Mouse (Mus musculus) brown adipose tissue, adult 24 weeks (tissue): ENCODE measurements around the gene Eif3f. TPM values are rescaled to one million over a fixed set of nuclear protein-coding genes. Genes with fewer than 3 reads are reported as not detected.

Experiments used
- H3K27ac ChIP-seq: fragments of 200-500 bp; replicated peaks from 2 replicates; pipeline ENCODE4 v1.5.1; 2012; ENCODE audit warnings: low read depth, mild to moderate bottlenecking, low read length
- H3K4me1 ChIP-seq: fragments of 200-500 bp; 2 replicates; pipeline ENCODE4 v1.6.1; 2012; ENCODE audit warnings: low read length, mixed read lengths; ENCODE audit not compliant: control insufficient read depth, insufficient read depth, insufficient read length
- H3K4me3 ChIP-seq: fragments of 200-500 bp; 2 replicates; pipeline ENCODE4 v1.5.1; 2012; ENCODE audit warnings: low read depth, mild to moderate bottlenecking, low read length, moderate library complexity; ENCODE audit not compliant: insufficient read depth
- polyA plus RNA-seq: library from polyadenylated mRNA; stranded (reverse); fragments of >200 nt; gene quantifications from 2 replicates; pipeline ENCODE4 v1.2.4, GENCODE M21; 2012; ENCODE audit not compliant: missing spikeins, insufficient read depth, insufficient read length

Gene Eif3f
- polyA plus RNA-seq, 1 experiment, result 62.9 TPM

- H3K4me1 ChIP-seq, result peaks cover 4% of the 10 kb centered on the region; the same call in 1 of the 2 replicates
- H3K27ac ChIP-seq, result no peak within 1 kb of the TSS
Observed at GRCm38 (mm10) chr7:108950312-108950761, 16.1 kb downstream of the Eif3f start, which contains the start of gene Tub. Gene Tub, plus strand, starts transcription at chr7:108950338.

GRCm38 (mm10) chr7:108950762-108951331 lies 16.6 kb downstream of the Eif3f start:
- peak overlapping the region; percentile 35 for H3K4me3 ChIP-seq
- H3K27ac ChIP-seq, result no peak overlapping the region
- H3K4me1 ChIP-seq, result peaks cover 4% of the 10 kb centered on the region; the same call in 1 of the 2 replicates

More at GRCm38 (mm10) chr7:108950312-108950761, 16.1 kb downstream of the Eif3f start, which contains the start of gene Tub:
- peak within 1 kb of the TSS; percentile 35 for H3K4me3 ChIP-seq

GRCm38 (mm10) chr7:108952801-108953200 lies 18.6 kb downstream of the Eif3f start:
- peaks cover 4% of the 10 kb centered on the region; the same call in 1 of the 2 replicates for H3K4me1 ChIP-seq
- no peak overlapping the region for H3K27ac ChIP-seq
- H3K4me3 ChIP-seq, result no peak overlapping the region

DNA sequence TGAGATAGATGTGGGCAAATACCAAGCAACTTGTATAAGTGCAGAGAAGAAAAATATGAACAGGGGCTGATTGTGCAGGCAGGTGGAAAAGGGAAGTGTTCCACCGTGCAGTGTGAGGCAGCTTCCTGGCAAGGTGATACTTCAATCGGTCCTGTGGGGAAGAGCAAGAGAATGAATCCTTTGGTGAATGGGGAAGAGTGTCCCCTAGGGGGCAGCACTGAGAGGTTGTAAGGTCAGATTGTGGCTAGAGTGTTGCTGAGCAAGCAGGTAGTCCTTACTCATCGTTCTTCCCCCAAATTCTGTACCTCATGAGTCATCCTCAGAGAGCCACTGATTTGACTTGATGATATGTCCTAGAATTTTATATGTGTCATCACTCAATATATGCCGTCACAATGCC lies 20.0 kb downstream of the Eif3f start:
- Histone ChIP-seq H3K27ac (no peak overlapping the region), H3K4me1 (peaks cover 4% of the 10 kb centered on the region; the same call in 1 of the 2 replicates), H3K4me3 (no peak overlapping the region)

GRCm38 (mm10) chr7:108957734-108958133 lies 23.5 kb downstream of the Eif3f start:
- H3K27ac ChIP-seq, result no peak overlapping the region
- no peak overlapping the region for H3K4me3 ChIP-seq
- H3K4me1 ChIP-seq, result no peaks in the 10 kb centered on the region

GRCm38 (mm10) chr7:108965968-108966367 lies 31.8 kb downstream of the Eif3f start:
- H3K27ac ChIP-seq, result no peak overlapping the region
- H3K4me1 ChIP-seq, result no peaks in the 10 kb centered on the region; the same call in 1 of the 2 replicates
- H3K4me3 ChIP-seq, result no peak overlapping the region

DNA sequence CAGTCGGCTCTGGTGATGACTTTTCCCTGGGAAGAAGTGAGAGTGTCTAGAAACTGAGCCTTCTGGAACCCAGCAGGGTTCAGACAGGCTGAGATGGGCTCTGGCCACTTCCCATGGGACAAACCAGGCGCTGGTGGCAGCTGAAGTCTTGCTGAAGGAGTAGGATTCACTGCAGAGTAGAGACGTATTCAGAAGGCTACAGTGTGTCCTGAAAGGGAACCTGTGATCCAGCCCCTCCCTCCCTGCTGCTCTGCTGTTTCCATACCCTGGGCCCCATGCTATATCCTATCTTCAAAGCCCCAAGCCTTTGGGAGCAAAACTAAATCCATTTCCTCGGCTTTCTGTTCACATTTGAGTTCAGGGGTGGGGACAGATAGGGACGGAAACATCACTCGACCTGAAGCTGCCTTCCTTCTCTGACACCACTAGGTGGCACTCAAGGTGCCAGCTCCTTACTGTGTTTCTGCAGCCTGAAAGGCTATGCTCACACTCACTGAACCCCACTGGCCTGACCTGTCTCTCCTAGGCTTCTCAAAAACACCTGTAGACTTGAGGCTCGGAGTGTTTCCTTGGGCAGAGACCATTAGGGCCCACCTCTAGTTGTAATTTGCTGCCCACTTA lies 32.6 kb downstream of the Eif3f start:
- no peak overlapping the region for H3K4me3 ChIP-seq
- no peak overlapping the region for H3K27ac ChIP-seq
- no peaks in the 10 kb centered on the region; the same call in 1 of the 2 replicates for H3K4me1 ChIP-seq

GRCm38 (mm10) chr7:108968201-108968600 lies 34.0 kb downstream of the Eif3f start:
- no peak overlapping the region for H3K4me3 ChIP-seq
- no peaks in the 10 kb centered on the region; the same call in 1 of the 2 replicates for H3K4me1 ChIP-seq
- no peak overlapping the region for H3K27ac ChIP-seq

DNA sequence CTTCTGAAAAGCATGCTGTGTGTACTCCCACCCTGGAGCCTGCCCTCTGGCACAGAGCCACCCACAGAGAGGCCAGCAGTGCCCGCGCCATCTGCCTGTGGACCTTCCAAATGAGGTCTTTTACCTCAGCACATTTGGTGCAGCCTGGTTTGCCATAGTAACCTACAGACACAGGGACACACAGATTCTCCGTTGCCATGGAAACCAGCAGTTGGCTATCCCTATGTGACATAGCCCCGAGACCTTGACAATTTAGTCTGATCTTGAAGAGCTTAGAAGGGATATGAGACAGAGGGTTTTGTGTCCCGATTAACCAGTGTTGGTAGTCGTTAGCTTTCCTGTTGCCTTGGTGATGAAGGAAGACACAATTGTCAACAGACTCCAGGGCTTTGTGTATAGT lies 38.1 kb downstream of the Eif3f start:
- no peaks in the 10 kb centered on the region for H3K4me1 ChIP-seq
- H3K4me3 ChIP-seq, result no peak overlapping the region
- H3K27ac ChIP-seq, result no peak overlapping the region

- no peaks in the 10 kb centered on the region for H3K4me1 ChIP-seq
- H3K4me3 ChIP-seq, result no peak overlapping the region
- no peak overlapping the region for H3K27ac ChIP-seq
Observed at GRCm38 (mm10) chr7:108985934-108986708, 51.9 kb downstream of the Eif3f start.

DNA sequence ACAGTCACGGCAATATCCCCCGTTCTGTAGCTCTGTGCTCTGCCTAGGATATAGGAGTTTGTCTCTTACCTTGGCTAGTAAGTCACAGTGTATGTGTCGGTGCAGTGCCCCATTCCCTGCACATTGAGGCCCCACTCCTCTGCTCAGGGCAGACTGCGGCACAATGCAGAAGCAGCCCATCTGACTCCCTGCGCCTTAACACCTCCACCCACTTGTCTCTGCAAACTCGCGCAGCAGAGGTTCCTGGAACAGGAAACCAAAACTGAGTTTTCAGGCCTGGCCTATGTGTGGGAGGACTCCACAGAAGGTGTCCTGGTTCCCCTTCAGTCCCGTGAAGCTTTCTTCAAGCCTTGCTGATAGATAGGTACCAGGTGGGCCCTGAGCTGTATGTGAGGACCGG lies 57.0 kb downstream of the Eif3f start:
- H3K4me3 ChIP-seq, result no peak overlapping the region
- H3K27ac ChIP-seq, result no peak overlapping the region
- H3K4me1 ChIP-seq, result no peaks in the 10 kb centered on the region; the same call in 1 of the 2 replicates

Other genes starting within 250 kb of the Eif3f start
- gene Olfr512, start 221.1 kb upstream of the Eif3f start, polyA plus RNA-seq, result not detected in 2 replicates
- gene Olfr513, start 183.4 kb upstream of the Eif3f start, polyA plus RNA-seq, result not detected in 2 replicates
- not detected in 2 replicates for gene Olfr514, start 108.4 kb upstream of the Eif3f start, polyA plus RNA-seq
- gene Olfr516, start 83.9 kb upstream of the Eif3f start, polyA plus RNA-seq, result not detected in 2 replicates
- not detected in 2 replicates for gene Olfr517, start 62.0 kb upstream of the Eif3f start, polyA plus RNA-seq
- gene Olfr518, start 49.4 kb upstream of the Eif3f start, polyA plus RNA-seq, result not detected in 2 replicates
- not detected in 2 replicates for gene Olfr519, start 40.0 kb upstream of the Eif3f start, polyA plus RNA-seq
- not detected in 2 replicates for gene Nlrp10, start 4.2 kb upstream of the Eif3f start, polyA plus RNA-seq
- 0.58 TPM in 1 of 2 replicates, not detected in the other for gene Tub, start 15.9 kb downstream of the Eif3f start, polyA plus RNA-seq
- gene Ric3, start 148.9 kb downstream of the Eif3f start, polyA plus RNA-seq, result 5.3 and 7.8 TPM in 2 replicates
- 18.5 and 30.3 TPM in 2 replicates for gene Lmo1, start 240.8 kb downstream of the Eif3f start, polyA plus RNA-seq